Mouse (Mus musculus) ES-Bruce4 (cell line): Measurements from ENCODE around the gene Myo1g.

Source experiments
- CTCF ChIP-seq: IDR thresholded peaks from one replicate; pipeline ENCODE4 v1.8.1; 2011; ENCODE audit warnings: low read depth, low read length
- EP300 ChIP-seq: IDR thresholded peaks from 2 replicates; pipeline ENCODE4 v1.6.1; 2011; ENCODE audit warnings: low read depth, low read length; ENCODE audit not compliant: insufficient read depth
- POLR2A ChIP-seq: IDR thresholded peaks from one replicate; pipeline ENCODE4 v1.8.1; 2011; ENCODE audit warnings: low read length; ENCODE audit not compliant: insufficient read depth

DNA sequence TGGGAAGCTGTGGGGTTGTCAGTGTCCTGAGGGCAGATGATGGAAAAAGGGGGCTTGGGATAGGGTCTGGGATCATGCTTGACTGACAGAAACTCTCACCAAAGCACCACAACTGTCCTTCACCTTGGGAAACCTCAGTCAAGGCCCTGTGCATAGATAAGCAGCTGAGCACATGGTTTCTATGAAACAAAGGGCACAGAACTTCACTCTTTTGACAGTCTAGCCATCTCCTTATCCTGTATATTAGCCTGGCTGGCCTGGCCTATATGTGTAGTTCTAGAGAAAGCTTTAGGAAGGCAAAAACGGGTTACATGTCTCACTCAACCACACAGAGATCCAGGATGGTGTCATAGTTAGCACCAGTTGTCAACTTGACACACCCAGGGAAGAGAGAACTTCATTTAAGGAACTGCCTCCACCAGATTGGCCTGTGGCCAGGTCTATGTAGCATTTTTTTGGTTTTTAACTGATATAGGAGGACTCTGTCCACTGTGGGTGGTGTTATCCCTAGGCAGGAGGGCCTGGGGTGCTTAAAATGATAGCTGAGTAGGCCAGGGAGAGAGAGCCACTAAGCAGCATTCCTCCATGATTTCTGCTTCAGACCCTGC, 12.4 kb downstream of the Myo1g start:
- TF ChIP-seq POLR2A (no peak), CTCF (no peak), EP300 (no peak)
